13 mouse cellular contexts compared by ENCODE assay signal in genomic region chr5:140012286-140012967, GRCm38 (mm10).
DNase-seq lines count a peak whose midpoint lies in the region; ATAC-seq and TF ChIP-seq lines count a peak whose summit lies in the region.
"Had no signal": no experiment of that assay in that cellular context is flagged by ENCODE, and none has a peak within 500 bp of the region (broad histone marks: within the 10 kb centered on the region; RNA-seq: fewer than 3 reads in every experiment).

No protein-coding gene starts in this region.

- H3K4me1 ChIP-seq in bone marrow, adult 2 months (ENCODE audit: control insufficient read depth, insufficient read depth, low read length), result no peaks in the 10 kb centered on the region; the same call in 1 of the 2 replicates
- peaks cover 6% of the 10 kb centered on the region for H3K4me1 ChIP-seq in liver, embryonic 11.5 days (replicated peaks; ENCODE audit: control insufficient read depth, insufficient read depth, low read length)
- no peaks in the 10 kb centered on the region for H3K4me1 ChIP-seq in spleen, adult 2 months (ENCODE audit: control insufficient read depth, insufficient read depth, insufficient read length)

- DNase-seq in MEL-GATA-1-ER (ENCODE audit: extremely low read depth, low read depth), result peak; percentile 3
- DNase-seq in liver, embryonic 11.5 days (ENCODE audit: low spot score), result no peak
- DNase-seq in spleen, adult 2 months (ENCODE audit: low read depth in 1 of 2, low spot score in 2 of 2), result no peak
- no peak for DNase-seq in frontal cortex, postnatal 14 days (ENCODE audit: low spot score in 2 of 2)
- DNase-seq in lung, postnatal 10 days, result no peak
- DNase-seq: cerebellum, adult 9-11 months; kidney, adult 11 months; kidney, postnatal 36 days had no signal

- H3K27ac ChIP-seq in bone marrow, adult 2 months (ENCODE audit: control insufficient read depth, insufficient read depth, low read depth, low read length, poor library complexity), result peak overlapping the region; percentile 74
- peak overlapping the region; percentile 11; the same call in 1 of the 2 replicates for H3K27ac ChIP-seq in liver, embryonic 11.5 days (ENCODE audit: low read depth, low read length)
- peak overlapping the region; percentile 1; the same call in 1 of the 2 replicates for H3K27ac ChIP-seq in spleen, adult 2 months (ENCODE audit: insufficient read depth, low read length)
- H3K27ac ChIP-seq: limb, embryonic 10.5 days; midbrain, embryonic 10.5 days had no signal

- H3K9me3 ChIP-seq in liver, embryonic 11.5 days (ENCODE audit: control insufficient read depth, low read length), result no peaks in the 10 kb centered on the region
- H3K9me3 ChIP-seq: limb, embryonic 10.5 days; midbrain, embryonic 10.5 days had no signal

- TF ChIP-seq POLR2A in bone marrow, adult 2 months (IDR thresholded peaks at IDR 0.05; ENCODE audit: borderline replicate concordance, control insufficient read depth, low read depth, low read length), result no peak
- TF ChIP-seq POLR2A in spleen, adult 2 months (IDR thresholded peaks at IDR 0.05; ENCODE audit: low read depth, low read length), result no peak

- TF ChIP-seq CTCF in bone marrow, adult 2 months (IDR thresholded peaks at IDR 0.05; ENCODE audit: control insufficient read depth, insufficient read depth, low read length), result no peak
- no peak for TF ChIP-seq CTCF in spleen, adult 2 months (IDR thresholded peaks at IDR 0.05; ENCODE audit: extremely low read depth, insufficient read depth, insufficient read length, insufficient replicate concordance)

- H3K36me3 ChIP-seq in liver, embryonic 11.5 days (ENCODE audit: control insufficient read depth, insufficient read depth, low read length), result peaks cover 4% of the 10 kb centered on the region; the same call in 1 of the 2 replicates
- 0 out of 2 replicates have a peak, but pooled peaks cover 2% of the 10 kb centered on the region for H3K36me3 ChIP-seq in spleen, adult 2 months (ENCODE audit: control insufficient read depth, insufficient read depth, low read length)

- H3K27me3 ChIP-seq in liver, embryonic 11.5 days (replicated peaks; ENCODE audit: control insufficient read depth, insufficient read depth, low read length), result no peaks in the 10 kb centered on the region
- no peaks in the 10 kb centered on the region for H3K27me3 ChIP-seq in spleen, adult 2 months (ENCODE audit: control insufficient read depth, insufficient read depth, low read length)

- peak; percentile 88 for ATAC-seq in liver, embryonic 11.5 days (replicated peaks; ENCODE audit: low FRiP score)
- ATAC-seq in inflammation-experienced regulatory T-cells, adult 6 months, result no peak

- WGBS in bone marrow, adult 2 months, result 64% methylated on average over 12 of the region's 12 CpGs
- 70% methylated on average over 12 of the region's 12 CpGs for WGBS in liver, embryonic 11.5 days
- 80% methylated on average over 12 of the region's 12 CpGs for WGBS in spleen, adult 2 months

- H3K4me2 ChIP-seq in liver, embryonic 11.5 days, result no peak overlapping the region

- H3K9ac ChIP-seq in liver, embryonic 11.5 days (ENCODE audit: low read depth, low read length), result no peak overlapping the region

- H3K4me3 ChIP-seq in bone marrow, adult 2 months (replicated peaks; ENCODE audit: control insufficient read depth, low read depth, low read length), result no peak overlapping the region
- no peak overlapping the region for H3K4me3 ChIP-seq in liver, embryonic 11.5 days (ENCODE audit: low read depth, low read length)
- H3K4me3 ChIP-seq in spleen, adult 2 months (ENCODE audit: extremely low read depth, insufficient read depth, insufficient read length), result no peak overlapping the region
- H3K4me3 ChIP-seq: erythroblast, embryonic 14.5 days; limb, embryonic 10.5 days; midbrain, embryonic 10.5 days had no signal

Comparison
In these comparisons a context has a peak if more than half of its experiments do, and no peak if none do; other contexts are left out.
1. H3K27ac ChIP-seq: peak in every context shown above with its lines; median percentile 74 in bone marrow, adult 2 months; 11 in liver, embryonic 11.5 days; 1 in spleen, adult 2 months.